Mouse (Mus musculus) limb, embryonic 11.5 days (tissue): ENCODE measurements around the gene Itpk1. TPM values are rescaled to one million over a fixed set of nuclear protein-coding genes. Genes with fewer than 3 reads are reported as not detected.

Experiments used
- ATAC-seq: fragments of 200-750 bp; cut with Nextera tagmentation; 2 replicates; pipeline ENCODE4 v1.8.0; 2017; ENCODE audit warnings: low read depth; ENCODE audit not compliant: insufficient number of reproducible peaks, low FRiP score, low TSS enrichment
- DNase-seq: peaks from one replicate; pipeline ENCODE4 v3.0.0-alpha.2; 2015; ENCODE audit warnings: low spot score
- H3K27ac ChIP-seq: fragments of 300-500 bp; sonication (generic); replicated peaks from 2 replicates; pipeline ENCODE4 v1.5.1; 2014; ENCODE audit warnings: low read depth, mild to moderate bottlenecking, low read length
- H3K27me3 ChIP-seq: fragments of 300-500 bp; sonication (generic); 2 replicates; pipeline ENCODE4 v1.6.1; 2014; ENCODE audit warnings: mild to moderate bottlenecking, low read length, mixed read lengths; ENCODE audit not compliant: control insufficient read depth, insufficient read depth
- H3K36me3 ChIP-seq: fragments of 300-500 bp; sonication (generic); 2 replicates; pipeline ENCODE4 v1.6.1; 2014; ENCODE audit warnings: mild to moderate bottlenecking, low read length, moderate library complexity, mixed read lengths; ENCODE audit not compliant: control insufficient read depth, insufficient read depth
- H3K4me1 ChIP-seq: fragments of 300-500 bp; sonication (generic); 2 replicates; pipeline ENCODE4 v1.6.1; 2014; ENCODE audit warnings: low read length, mixed read lengths; ENCODE audit not compliant: control insufficient read depth, insufficient read depth
- H3K4me2 ChIP-seq: fragments of 300-500 bp; sonication (generic); 2 replicates; pipeline ENCODE4 v1.6.1; 2014; ENCODE audit warnings: low read depth, mild to moderate bottlenecking, moderate library complexity; ENCODE audit not compliant: severe bottlenecking
- H3K4me3 ChIP-seq: fragments of 300-500 bp; sonication (generic); 2 replicates; pipeline ENCODE4 v1.5.1; 2014; ENCODE audit warnings: low read depth, low read length
- H3K9ac ChIP-seq: fragments of 300-500 bp; sonication (generic); 2 replicates; pipeline ENCODE4 v1.6.1; 2014; ENCODE audit warnings: mild to moderate bottlenecking, low read length
- H3K9me3 ChIP-seq: fragments of 300-500 bp; sonication (generic); 2 replicates; pipeline ENCODE4 v1.6.1; 2016; ENCODE audit warnings: low read length; ENCODE audit not compliant: control insufficient read depth
- WGBS: fragments of 180-500 bp; shearing (Covaris S2); extraction: QIAGEN DNeasy Blood & Tissue Kit; methylation state at CpG from one replicate; pipeline ENCODE4 v1.1.7; 2014; 5-methylcytosine and 5-hydroxymethylcytosine counted together
- polyA plus RNA-seq: library from polyadenylated mRNA; unstranded; fragments of >200 nt; fragmentation: Nextera tagmentation; extraction: Ambion mirVana; gene quantifications from 2 replicates; pipeline ENCODE4 v1.2.1, GENCODE M21; 2014

The Itpk1 gene
- polyA plus RNA-seq, 1 experiment from 2014 or later, result 7.7 TPM

DNA sequence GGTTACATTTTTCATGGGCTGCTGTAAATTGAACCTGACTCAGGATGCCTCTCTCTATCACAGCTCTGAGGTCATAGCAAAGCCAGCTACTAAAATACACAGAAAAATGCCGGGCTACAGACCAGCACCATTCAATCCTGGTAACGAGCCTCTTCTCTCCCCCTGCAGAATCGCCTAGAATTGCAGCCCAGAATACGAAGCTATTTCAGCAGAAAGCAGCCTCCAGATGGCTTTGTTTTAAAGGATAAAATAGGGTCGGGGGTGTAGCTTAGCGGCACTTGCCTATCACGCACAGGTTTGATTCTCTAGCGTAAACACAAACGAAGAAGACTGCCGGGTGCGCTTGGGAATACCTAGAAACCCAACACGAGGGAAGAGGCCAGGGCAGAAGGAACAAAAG, 4.3 kb downstream of the Itpk1 start:
- WGBS, result 55% methylated on average over 12 of the region's 12 CpGs
- Histone ChIP-seq H3K4me3 (no peak overlapping the region), H3K27me3 (no peaks in the 10 kb centered on the region), H3K4me2 (no peak overlapping the region), H3K36me3 (no peaks in the 10 kb centered on the region), H3K27ac (no peak overlapping the region), H3K4me1 (peaks cover 24% of the 10 kb centered on the region), H3K9ac (no peak overlapping the region), H3K9me3 (no peaks in the 10 kb centered on the region)
- DNase-seq (no peak), ATAC-seq (no peak)

- no peak for ATAC-seq
- 25% methylated on average over 1 of the region's 1 CpGs for WGBS
- no peak overlapping the region for H3K9ac ChIP-seq
Measured at GRCm38 (mm10) chr12:102699156-102699555, 5.6 kb downstream of the Itpk1 start.

GRCm38 (mm10) chr12:102698089-102698684, 6.5 kb downstream of the Itpk1 start:
- H3K4me1 ChIP-seq, result peaks cover 20% of the 10 kb centered on the region
- no peaks in the 10 kb centered on the region for H3K27me3 ChIP-seq
- H3K4me2 ChIP-seq, result no peak overlapping the region
- 0 out of 2 replicates have a peak overlapping the region, but pooled peaks have one; percentile 18 for H3K27ac ChIP-seq
- no peaks in the 10 kb centered on the region for H3K9me3 ChIP-seq
- ATAC-seq (no peak), DNase-seq (no peak)
- 7% methylated on average over 1 of the region's 1 CpGs for WGBS
- no peaks in the 10 kb centered on the region for H3K36me3 ChIP-seq
- H3K4me3 ChIP-seq, result no peak overlapping the region
- H3K9ac ChIP-seq, result peak overlapping the region; percentile 32

More at GRCm38 (mm10) chr12:102699156-102699555, 5.6 kb downstream of the Itpk1 start:
- no peak for DNase-seq
- peaks cover 23% of the 10 kb centered on the region for H3K4me1 ChIP-seq
- H3K4me2 ChIP-seq, result no peak overlapping the region
- no peaks in the 10 kb centered on the region for H3K27me3 ChIP-seq
- no peaks in the 10 kb centered on the region for H3K9me3 ChIP-seq
- no peaks in the 10 kb centered on the region for H3K36me3 ChIP-seq
- H3K4me3 ChIP-seq, result no peak overlapping the region
- no peak overlapping the region for H3K27ac ChIP-seq

GRCm38 (mm10) chr12:102697381-102697780, 7.3 kb downstream of the Itpk1 start:
- H3K4me2 ChIP-seq, result no peak overlapping the region; the same call in 1 of the 2 replicates
- H3K4me1 ChIP-seq, result peaks cover 18% of the 10 kb centered on the region
- DNase-seq (no peak), ATAC-seq (no peak)
- no peak overlapping the region for H3K4me3 ChIP-seq
- no peaks in the 10 kb centered on the region for H3K36me3 ChIP-seq
- WGBS, result 82% methylated on average over 7 of the region's 7 CpGs
- H3K9ac ChIP-seq, result no peak overlapping the region
- no peaks in the 10 kb centered on the region for H3K9me3 ChIP-seq
- H3K27ac ChIP-seq, result no peak overlapping the region
- H3K27me3 ChIP-seq, result no peaks in the 10 kb centered on the region

DNA sequence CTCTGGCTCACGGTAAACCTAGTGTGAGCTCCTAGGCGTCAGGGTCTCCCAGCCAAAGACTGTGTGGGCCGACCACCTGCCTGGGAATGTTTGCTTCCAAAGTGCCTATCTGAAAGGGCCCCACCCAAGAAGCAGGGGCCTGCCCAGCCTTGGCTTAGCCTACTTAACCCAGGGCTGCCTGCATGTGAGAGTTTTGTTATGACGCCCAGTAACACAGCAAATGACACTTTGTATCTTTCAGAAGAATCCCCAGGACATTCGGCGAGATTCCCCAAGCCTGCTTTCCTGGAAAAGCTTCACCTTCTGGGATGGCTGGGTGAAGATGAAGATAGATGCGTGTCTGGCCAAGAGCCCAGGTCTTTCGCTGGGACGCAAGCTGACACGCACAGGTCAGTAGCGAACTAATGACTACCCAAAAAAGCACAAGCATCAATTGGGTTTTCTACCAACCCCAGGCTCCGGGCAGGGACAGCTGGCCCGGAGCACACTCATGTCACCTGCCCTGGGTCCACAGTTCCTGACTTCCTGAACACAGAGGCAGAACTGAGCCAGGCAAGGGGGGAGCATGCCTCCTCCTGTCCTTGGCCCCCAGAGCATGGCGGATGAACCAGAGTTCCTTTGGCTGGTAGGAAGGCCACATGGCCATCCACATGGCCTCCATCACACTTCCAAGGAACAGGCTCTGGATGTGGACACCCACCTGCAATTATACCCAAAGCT, 7.9 kb downstream of the Itpk1 start:
- no peak overlapping the region for H3K4me3 ChIP-seq
- 91% methylated on average over 14 of the region's 14 CpGs for WGBS
- H3K9me3 ChIP-seq, result no peaks in the 10 kb centered on the region
- DNase-seq, result no peak
- H3K36me3 ChIP-seq, result no peaks in the 10 kb centered on the region
- no peaks in the 10 kb centered on the region for H3K27me3 ChIP-seq
- no peak overlapping the region; the same call in 1 of the 2 replicates for H3K4me2 ChIP-seq
- ATAC-seq, result no peak
- H3K4me1 ChIP-seq, result peaks cover 18% of the 10 kb centered on the region
- no peak overlapping the region for H3K27ac ChIP-seq
- no peak overlapping the region for H3K9ac ChIP-seq

GRCm38 (mm10) chr12:102695369-102696239, 9.1 kb downstream of the Itpk1 start:
- Histone ChIP-seq H3K4me3 (no peak overlapping the region), H3K27ac (no peak overlapping the region), H3K36me3 (no peaks in the 10 kb centered on the region), H3K9ac (no peak overlapping the region), H3K27me3 (no peaks in the 10 kb centered on the region), H3K4me1 (peaks cover 18% of the 10 kb centered on the region), H3K9me3 (no peaks in the 10 kb centered on the region), H3K4me2 (no peak overlapping the region)
- DNase-seq (no peak), ATAC-seq (no peak)
- 73% methylated on average over 18 of the region's 18 CpGs for WGBS

DNA sequence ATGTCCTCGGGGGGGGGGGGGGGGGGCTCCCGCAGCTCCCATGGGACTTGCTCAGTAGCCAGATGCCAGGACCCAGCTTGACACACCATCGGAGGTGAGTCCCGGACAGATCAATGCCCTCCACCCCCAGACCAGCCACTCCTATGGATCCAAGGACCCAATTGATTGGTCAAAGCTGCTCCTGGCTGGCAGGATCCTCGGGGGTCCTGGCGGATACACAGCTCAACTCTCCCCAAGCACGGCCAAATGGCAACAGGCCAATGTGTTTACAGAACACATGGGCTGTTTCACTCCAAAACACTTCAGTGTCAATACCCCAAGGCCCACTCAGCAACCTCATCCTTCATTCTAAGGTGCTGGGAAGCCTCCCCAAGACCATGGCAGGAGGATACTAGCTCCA, 13.0 kb downstream of the Itpk1 start:
- no peaks in the 10 kb centered on the region for H3K9me3 ChIP-seq
- ATAC-seq (no peak), DNase-seq (no peak)
- no peak overlapping the region for H3K27ac ChIP-seq
- H3K4me2 ChIP-seq, result no peak overlapping the region
- H3K4me1 ChIP-seq, result no peaks in the 10 kb centered on the region
- no peak overlapping the region for H3K9ac ChIP-seq
- H3K27me3 ChIP-seq, result no peaks in the 10 kb centered on the region
- whole genome bisulfite sequencing, result 67% methylated on average over 6 of the region's 7 CpGs
- H3K36me3 ChIP-seq, result no peaks in the 10 kb centered on the region
- H3K4me3 ChIP-seq, result no peak overlapping the region

DNA sequence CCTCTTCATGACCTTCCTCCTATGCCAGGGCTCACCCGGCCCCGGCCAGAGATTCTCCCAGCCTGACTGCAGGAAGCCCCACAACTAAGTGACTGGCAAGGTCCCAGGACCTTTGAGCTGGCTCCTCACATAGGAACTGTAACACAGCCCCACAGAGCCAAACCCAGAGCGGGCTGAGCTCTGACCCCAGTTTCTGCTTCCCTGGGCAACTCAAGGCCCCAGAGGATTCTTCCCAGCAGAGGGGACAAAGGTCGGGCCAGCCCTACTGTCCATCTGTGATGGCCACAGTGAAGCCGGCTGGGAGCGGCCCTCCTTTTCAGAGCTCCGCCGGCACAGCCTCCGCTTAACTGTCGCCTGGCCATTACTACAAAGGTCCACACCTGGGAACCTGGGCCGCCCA, 13.6 kb downstream of the Itpk1 start:
- H3K9me3 ChIP-seq, result no peaks in the 10 kb centered on the region
- 71% methylated on average over 11 of the region's 11 CpGs for WGBS
- no peak overlapping the region for H3K27ac ChIP-seq
- no peaks in the 10 kb centered on the region for H3K36me3 ChIP-seq
- no peaks in the 10 kb centered on the region for H3K4me1 ChIP-seq
- H3K4me3 ChIP-seq, result no peak overlapping the region
- ATAC-seq, result no peak
- H3K9ac ChIP-seq, result no peak overlapping the region
- no peak overlapping the region for H3K4me2 ChIP-seq
- no peak for DNase-seq
- no peaks in the 10 kb centered on the region for H3K27me3 ChIP-seq
